Mouse (Mus musculus) liver, postnatal 0 days (tissue): Measurements from ENCODE around the gene Cpeb3.
"Not testable (repeated sequence)": the region's sequence is repeated elsewhere in the genome, so short reads cannot be mapped to it uniquely, and the experiment has no call there.

ENCODE experiments used
- CTCF ChIP-seq: sonication (generic); IDR thresholded peaks from 2 replicates; pipeline ENCODE4 v1.5.1; 2016; ENCODE audit warnings: antibody characterized with exemption, low read depth
- EP300 ChIP-seq: IDR thresholded peaks from 2 replicates; pipeline ENCODE4 v1.6.1; 2016; ENCODE audit warnings: antibody characterized with exemption, low read depth, mild to moderate bottlenecking

DNA sequence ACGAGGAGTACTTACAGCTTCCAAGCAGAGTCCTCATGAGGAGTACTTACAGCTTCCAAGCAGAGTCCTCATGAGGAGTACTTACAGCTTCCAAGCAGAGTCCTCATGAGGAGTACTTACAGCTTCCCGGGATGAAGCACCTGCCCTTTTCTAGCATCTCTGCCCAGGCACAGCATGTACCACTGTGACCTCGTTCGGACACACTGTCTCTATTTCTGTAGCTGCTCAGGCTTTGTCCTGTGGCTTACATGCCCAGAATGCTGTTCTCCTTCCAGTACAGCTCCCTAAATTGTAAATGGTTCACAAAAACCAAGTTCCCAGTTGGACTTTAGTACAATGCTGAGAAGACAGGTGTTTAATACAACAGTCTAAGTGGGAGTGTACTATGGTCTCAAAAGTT lies 131.1 kb downstream of the Cpeb3 start:
- TF ChIP-seq CTCF, EP300: not testable (repeated sequence)
